Mouse (Mus musculus): ENCODE data around the gene F2rl1.
"Not testable (repeated sequence)": the region's sequence is repeated elsewhere in the genome, so short reads cannot be mapped to it uniquely, and the experiment has no call there.

Gene F2rl1

DNA sequence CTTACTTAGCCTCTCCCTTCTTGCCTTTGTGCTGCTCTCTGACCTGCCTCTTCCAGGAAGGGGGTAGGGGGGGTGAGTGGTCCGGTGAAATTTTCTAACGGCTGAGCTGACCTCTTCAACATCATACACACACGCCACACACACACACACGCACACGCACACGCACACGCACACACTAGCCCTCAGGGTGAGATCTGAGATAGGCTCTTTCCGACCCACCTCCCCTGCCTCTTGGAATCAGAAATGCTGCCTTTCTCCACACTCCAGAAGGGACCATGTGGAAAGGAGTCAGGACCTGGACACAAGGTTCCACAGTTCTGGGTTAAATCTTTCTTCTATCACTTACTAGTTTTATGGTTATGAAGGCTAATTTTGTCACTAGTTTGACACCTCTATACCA is 8.6 kb upstream of the F2rl1 start:
- no peak for DNase-seq (ENCODE audit: low spot score in 2 of 2)

DNA sequence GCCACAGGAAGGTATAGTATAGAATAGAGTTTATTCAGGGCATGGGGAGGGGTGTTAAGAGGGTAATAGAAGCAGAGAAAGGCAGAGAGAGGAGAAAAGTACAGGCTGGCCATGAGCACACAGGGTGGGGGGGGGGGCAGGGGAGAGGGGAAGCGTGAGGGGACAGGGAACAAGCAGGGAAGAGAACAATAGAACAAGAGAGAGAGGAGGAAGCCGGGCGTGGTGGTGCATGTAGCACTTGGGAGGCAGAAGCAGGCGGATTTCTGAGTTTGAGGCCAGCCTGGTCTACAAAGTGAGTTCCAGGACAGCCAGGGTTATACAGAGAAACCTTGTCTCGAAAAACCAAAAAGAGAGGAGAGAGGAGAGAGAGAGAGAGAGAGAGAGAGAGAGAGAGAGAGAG is 8.1 kb upstream of the F2rl1 start:
- not testable (repeated sequence) for DNase-seq (ENCODE audit: low spot score in 2 of 2)

DNA sequence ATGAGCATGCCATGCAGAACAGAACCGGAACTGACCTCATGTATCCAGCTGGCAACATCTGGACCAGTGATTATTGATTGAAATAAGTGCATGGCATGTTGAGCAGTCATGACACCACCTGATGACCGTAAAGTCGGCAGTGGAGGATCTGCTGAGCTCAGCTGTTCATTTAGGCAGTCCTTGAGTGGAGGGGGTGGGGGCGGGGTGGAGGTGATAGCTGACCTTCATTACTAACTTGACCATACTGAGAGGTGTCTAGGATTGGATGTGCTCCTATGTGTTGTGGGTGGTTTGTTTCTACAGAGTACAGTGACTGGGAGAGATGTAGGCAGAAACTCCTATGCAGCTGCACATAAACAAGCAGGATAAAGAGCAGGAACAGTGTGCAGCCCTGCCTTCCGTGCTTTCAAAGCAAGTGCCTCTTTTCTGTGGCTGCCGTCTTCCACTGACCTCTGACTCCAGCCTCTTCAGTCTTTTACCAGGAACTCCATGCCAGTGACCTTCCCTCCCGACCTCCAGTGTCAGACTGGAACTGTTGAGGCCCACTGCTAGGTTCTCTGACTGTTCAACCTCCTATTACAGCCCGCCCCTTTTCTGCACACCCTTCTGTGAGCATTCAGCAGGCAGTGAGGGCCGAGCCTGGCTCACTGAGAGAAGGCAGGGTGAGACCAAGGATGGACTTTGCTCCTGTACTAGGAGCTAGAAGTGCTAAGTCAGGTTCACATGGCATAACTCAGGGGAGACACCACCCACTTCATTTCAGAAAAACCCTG is 6.4 kb upstream of the F2rl1 start:
- no peak for DNase-seq (ENCODE audit: low spot score in 2 of 2)

DNA sequence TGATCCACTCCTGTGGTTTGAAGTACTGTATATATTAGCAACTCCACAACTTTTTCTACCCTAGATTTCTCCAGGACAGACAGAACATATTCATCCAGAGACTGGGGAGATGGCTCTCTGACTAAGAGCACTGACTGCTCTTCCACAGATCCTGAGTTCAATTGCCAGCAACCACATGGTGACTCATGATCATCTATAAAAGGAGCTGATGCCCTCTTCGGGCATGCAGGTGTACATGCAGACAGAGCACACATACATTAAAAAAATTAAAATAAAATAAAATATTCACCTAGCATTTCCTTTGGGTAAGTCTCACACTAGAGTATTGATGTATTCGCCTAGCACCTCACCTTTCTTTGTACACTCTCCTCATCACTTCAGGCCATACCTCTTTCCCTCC is 4.2 kb upstream of the F2rl1 start:
- DNase-seq (ENCODE audit: low spot score in 2 of 2): no peak

DNA sequence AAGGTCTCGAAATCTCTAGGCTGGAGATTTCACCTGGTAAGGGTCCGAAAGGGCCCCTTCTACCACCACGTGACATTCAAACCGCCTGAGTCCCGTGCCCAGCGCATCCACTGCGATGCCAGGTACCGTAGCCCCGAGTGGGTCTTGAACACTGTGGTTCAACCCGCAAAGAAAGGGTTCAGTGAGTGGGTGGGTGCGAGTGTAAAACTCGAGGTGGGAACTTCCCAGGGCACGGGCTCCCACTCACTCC is 678 bp downstream of the F2rl1 start:
- DNase-seq (ENCODE audit: low spot score in 2 of 2): no peak

DNA sequence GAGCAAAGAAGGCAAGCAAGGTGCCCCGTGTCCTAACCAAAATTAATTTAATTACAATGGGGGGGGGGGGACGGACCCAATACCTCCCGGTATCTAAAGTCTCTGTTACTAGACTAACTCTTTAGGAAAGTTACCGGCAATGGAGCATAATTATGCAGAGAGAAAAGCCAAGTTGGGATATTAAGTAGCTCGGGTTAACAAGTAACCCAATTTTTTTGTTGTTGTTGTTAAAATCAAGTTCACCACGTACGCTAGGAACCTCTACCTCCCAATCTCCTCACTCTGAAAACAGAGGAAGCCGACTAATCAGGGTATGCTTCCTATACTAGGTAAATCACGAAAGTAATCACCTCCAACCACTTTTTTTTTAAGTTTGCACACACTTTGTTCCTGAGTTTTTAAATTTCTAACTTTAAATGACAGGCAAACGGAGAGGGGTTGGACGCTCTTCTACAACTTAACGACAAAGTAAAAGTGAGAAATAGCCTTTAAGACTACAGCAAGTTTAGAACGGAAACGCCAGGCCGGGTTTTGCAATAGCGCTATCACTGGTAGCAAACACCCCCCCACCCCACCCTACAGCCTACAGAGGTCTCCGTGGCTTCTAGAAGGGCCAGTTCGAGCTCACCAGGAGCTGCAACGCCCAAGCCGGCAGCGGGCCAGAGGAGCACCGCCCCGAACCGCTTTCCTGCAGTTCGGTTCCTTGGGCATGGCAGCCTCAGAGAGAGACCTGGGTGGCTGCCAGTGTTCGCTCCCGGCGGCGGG is 1.2 kb downstream of the F2rl1 start:
- DNase-seq (ENCODE audit: low spot score in 2 of 2): no peak

DNA sequence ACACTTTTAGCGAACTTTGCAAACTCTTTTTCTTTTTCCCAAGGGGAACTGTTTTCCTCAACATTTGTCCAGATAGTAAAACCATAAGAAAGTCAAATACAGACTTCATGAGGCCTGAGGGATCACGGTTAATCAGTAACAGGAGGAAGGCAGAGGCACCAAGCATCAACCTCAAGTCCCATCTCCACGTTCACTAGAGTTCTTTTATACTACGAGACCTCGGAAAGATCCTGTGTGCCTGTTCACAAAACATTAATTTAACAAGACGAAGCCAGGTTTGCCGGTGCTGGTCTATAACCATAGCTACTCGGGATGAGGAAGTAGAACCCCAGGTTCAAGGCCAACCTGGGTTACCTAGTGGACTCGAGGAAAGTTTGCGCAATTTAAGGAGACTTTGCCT is 2.9 kb downstream of the F2rl1 start:
- DNase-seq (ENCODE audit: low spot score in 2 of 2): no peak

DNA sequence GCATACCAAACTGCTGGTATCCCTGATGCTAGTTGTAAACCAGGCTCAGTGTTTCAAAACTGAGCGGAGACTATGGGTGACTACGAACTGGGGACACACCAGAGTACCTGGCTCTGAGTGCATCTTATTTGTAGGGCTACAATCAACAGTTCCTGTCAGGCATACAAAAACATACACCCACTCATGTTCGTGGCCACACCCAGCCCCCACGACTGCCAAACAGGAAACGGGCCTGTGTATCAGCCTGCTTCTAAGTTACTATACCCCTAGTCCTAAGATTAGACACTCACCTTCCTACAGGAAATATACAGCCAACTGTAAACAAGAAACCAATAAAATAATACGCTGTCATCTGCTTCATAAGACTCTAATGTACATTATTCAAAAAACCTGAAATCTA is 4.0 kb downstream of the F2rl1 start:
- DNase-seq (ENCODE audit: low spot score in 2 of 2): no peak

DNA sequence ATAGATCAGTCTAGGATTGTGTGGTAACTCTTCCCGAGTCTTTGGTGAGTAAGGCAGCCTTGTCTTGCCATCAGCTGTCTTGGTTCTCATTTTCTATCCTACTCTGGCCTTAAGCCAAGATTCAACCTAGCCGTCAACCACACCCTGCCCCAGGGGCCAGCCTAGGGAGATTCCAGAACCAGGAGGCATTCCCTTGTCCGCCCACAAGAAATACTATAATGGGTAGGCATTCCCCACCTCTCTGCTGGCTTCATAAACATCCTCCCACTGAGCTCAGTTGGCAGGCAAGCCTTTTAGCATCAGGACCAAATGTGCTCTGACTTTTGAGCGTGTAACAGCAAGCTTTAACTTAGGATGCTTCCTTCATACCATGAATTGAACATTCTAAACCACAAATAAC is 10.3 kb downstream of the F2rl1 start:
- DNase-seq (ENCODE audit: low spot score in 2 of 2): no peak

DNA sequence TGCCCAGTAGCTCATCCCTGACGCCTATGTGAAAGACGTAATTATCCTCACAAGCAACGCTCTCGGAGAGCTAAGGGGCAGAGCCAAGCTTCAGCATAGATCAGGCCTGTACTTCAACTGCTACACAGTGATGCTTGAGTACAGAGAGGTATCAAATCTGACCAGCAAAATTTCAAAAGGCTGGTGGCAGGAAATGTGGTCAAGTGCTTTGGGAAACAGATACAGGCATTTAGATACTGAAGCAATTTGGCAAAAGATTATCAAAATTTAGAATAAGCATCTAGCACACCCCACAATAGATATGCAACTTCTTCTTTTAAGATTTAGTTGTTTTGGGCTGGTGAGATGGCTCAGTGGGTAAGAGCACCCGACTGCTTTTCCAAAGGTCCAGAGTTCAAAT is 15.0 kb downstream of the F2rl1 start:
- DNase-seq (ENCODE audit: low spot score in 2 of 2): no peak

DNA sequence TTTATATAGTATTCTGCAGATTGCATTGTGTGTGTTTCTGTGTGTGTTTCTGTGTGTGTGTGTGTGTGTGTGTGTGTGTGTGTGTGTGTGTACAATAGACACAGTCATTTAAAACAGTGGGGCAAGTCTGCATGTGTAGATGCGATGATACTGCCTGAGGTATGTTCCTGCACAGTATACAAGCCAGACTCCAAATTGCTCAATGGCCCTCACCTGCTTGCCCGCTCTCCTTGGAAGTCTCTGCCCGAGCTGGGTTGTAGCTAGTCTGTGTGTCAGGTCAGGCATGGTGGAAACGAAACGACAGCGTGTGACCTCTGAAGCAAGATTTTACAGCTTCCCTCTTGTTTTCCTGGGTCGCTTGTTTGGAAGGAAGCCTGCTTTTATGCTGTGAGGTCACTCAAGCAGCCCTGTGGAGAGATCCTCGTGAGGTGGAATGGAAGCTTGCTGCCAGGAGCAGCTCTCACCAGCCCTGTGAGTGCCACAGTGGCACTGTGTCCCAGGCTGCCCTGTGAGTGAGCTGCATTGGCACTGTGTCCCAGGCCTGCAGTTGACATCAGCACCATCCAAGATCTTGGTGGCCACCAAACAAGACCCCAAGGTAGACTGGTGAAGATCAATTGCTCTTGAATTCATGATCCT is 21.6 kb downstream of the F2rl1 start:
- DNase-seq (ENCODE audit: low spot score in 2 of 2): no peak

DNA sequence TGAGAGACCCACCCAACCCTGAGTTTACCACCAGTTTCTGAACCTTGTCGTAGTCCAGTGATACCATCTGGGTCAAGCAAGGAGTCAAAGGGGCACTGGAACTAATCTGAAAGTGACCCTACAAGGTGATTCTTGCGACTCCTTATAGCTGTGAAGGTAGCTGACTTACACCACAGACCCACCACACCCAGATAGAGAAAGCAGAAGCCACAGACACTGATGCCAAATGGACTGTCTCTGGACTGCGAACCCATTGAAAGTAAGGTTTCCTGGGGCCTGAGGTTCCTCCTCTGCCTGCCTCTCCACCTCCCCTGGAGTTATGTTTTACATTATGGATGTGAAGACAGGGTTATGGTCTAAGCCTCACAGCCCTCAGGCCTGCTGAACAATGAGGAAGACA is 28.4 kb downstream of the F2rl1 start:
- DNase-seq (ENCODE audit: low spot score in 2 of 2): no peak

DNA sequence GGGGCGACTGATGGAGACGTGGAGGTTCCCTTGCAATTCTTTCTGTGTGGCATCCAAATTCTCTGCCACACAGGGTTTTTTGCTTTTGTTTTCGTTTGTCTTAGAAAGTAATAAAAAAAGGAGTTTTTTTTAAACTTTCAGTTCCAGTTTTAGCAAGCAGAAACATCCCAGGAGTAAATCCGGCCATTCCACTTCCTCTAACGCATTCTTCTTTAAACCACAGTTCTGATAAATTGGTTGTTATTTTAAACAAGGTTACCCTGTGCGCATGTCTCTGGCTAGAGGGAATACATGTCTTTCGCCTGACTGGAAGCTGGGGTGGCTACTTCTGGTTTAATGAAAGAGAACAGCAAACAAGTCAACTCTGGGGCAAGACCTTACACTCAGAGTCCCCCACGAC is 30.2 kb downstream of the F2rl1 start:
- DNase-seq (ENCODE audit: low spot score in 2 of 2): no peak

DNA sequence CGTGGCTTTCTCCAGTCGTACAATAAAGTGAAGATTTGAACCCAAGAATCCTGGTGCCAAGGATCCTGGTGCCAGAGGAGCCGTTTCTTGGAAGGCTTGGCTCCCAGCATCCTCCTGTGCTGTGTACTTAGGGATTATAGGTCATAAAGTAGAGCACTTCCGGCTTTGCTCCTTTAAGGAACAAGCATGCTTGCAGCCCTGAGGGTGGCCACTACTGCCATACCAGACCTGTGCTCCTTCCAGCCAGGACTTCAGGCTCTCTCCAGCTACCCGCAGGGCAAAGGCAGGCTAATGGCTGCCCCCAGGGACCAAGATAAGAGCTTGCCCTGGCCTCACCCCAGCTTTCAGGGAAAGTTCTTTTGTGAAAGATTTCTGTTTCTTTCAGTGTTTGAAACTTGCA is 31.7 kb downstream of the F2rl1 start:
- DNase-seq (ENCODE audit: low spot score in 2 of 2): no peak

DNA sequence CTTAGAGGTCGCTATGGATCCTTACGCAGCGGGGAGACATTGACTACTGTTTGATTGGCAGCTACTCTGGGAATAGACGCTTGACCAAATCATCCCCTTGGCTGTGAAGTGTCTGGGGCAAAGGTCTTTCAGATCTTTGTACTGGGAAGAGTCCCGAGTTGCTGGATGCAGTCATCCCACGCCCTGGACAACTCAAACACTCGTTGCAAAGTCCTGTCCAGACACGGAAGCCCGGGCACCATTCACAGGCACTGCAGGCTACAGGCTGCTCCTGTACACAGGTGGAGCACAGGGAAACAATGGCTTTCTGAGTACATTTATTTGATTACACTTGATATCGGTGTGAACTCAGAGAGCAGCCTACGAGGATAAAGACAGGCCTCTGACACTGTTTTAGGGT is 33.7 kb downstream of the F2rl1 start:
- DNase-seq (ENCODE audit: low spot score in 2 of 2): no peak

DNA sequence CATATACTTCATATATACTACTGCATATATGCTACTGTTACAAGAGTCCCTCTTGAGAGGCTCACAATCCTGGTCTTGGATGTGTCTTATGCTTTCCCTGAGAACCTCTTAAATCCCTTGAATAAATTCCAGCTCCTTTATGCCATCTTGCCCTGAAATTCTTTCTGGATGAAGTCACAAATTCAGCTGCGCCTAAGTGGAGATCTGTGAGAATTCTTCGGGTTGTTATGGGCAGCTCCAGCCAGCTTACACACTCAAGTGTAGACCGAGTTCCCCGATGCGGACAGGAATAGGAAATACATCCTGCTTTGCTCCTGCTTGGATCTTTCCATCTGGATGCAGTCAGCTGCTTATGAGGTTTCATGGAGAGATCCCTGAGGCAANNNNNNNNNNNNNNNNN is 40.4 kb downstream of the F2rl1 start:
- no peak for DNase-seq (ENCODE audit: low spot score in 2 of 2)

DNA sequence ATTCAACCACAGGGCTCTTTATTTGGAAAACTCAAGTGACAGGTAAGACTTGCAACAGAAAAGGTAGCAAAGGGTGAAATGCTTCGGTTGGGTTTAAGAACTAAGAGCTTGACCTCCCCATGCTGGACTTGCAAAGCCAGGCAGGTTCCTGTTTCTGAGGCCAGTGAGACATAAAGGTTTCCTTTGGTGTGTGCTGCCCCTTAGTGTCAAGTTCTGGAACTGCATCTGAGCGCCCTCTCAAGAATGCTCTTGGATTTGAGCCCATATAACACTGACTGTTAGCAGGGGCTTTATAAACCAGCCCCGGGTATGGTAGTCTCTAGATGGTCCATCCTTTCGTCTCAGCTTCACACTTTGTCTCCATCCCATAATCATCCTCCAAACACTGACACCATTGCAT is 43.6 kb downstream of the F2rl1 start:
- DNase-seq (ENCODE audit: low spot score in 2 of 2): peak; percentile 84 to 88

DNA sequence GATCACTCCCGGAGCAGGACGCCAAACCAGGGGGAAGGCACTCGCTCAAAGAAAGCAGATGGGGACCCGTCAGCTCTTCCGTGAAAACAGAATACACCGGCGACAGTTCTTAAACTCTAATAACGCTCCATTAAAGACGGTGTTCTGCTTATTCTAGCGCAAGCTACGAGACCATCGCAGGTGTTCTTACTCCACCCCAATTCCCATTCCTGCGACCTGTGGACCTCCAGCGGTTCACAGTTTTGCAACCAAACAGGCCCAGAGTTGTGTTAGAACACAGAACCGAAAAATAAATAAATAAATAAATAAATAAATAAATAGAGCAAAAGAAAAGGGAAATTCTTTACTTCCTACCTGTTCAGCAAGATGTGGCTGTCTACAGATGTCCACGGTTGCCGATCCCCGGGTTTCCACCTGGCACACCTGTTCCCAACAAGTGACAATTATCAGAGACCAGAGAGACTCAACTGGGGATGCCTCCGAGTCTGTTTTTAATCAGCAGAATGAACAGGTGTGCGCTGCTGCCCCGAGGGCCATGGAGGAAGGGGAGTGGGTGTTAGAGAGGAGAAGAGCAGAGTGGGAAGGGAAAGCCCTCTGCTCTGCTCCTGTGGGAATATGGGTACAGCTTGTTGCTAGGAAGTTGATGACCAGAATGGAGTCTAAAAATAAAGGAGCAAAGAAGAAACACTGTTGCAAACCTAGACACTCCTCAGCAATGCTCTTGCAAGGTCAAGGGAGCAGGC is 46.2 kb downstream of the F2rl1 start, which contains the start of gene S100z:
Gene S100z (minus strand): TSS at position 51 of the 743 bp plus-strand sequence.
- no peak for DNase-seq (ENCODE audit: low spot score in 2 of 2)

DNA sequence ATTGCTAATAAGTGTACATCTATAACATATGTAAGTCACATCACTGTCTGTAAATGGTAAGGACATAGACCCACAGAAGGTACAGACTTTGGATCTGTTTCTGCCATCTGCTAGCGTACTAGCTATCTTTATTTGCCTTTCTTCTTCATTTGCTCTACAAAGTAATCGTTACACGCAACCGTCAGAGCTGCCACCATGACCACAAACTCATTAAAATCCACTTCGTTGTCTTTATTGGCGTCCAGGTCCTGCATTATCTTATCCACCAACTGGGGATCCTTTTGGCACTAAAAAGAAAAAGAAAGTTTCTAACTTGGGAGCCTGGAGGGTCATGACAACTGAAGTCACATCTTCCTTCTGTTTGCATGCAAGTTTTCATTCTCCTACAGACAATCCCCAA is 47.9 kb downstream of the F2rl1 start:
- no peak for DNase-seq (ENCODE audit: low spot score in 2 of 2)

DNA sequence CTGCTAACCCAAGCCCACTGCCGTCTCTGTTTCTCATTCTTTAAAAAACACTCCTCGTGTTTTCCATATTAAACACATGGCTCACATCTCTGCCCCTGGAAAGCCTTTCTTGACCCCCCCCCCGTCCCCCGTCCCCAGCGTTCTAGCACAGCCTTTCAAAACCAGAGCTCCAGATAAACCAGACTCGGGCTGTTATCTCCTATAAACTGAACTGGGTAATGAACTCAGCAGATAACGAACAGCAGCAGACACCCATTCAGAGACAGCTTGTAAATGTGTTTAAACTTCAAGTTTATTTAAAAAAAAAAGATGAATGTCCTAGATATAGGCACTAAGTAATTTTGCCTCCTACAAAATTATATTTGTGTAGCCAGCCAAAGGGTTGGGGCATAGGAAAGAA is 49.9 kb downstream of the F2rl1 start:
- no peak for DNase-seq (ENCODE audit: low spot score in 2 of 2)

DNA sequence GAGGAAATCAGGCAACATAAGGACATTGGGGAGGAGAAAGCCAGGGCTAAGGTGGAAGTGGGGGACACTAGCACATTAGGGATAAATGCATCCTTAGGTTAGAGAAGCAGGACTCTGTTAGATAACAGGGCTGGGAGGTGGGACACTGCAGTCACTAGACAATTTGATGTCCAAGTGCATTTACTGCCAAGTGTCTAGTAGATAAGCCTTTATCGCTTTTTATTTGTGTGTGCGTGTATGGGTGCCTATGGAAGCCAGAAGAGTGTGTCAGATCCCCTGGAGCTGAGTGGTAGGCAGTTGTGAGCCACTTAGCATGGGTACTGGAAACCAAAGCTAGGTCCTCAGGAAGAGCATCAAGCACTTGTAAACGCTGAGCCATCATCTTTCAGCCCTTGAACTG is 50.7 kb downstream of the F2rl1 start:
- no peak for DNase-seq (ENCODE audit: low spot score in 2 of 2)

DNA sequence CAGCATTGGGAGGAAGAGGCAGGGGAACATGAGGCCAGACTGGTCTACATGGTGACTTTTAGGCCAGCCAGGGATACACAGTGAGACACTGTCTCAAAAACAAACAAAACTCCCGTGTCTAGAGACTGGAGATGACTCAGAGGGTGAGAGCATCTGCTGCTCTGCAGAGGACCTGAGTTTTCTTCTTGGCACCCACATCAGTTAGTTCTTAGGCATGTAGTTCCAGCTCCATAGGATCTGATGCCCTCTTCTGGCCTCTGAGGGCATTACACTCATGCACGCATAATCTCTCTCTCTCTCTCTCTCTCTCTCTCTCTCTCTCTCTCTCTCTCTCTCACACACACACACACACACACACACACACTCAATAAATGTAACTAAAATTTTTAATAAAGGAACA is 54.1 kb downstream of the F2rl1 start:
- DNase-seq (ENCODE audit: low spot score in 2 of 2): peak in 1 of 2 experiments; percentile 17

Measured in cerebellum, postnatal 4 days (tissue).